Mouse (Mus musculus) liver, postnatal 0 days (tissue): ENCODE measurements around the gene Yif1a. TPM values are rescaled to one million over a fixed set of nuclear protein-coding genes. Genes with fewer than 3 reads are reported as not detected.

ENCODE experiments used
- ATAC-seq: fragments of 200-750 bp; cut with Nextera tagmentation; 2 replicates; pipeline ENCODE4 v1.8.0; 2017; ENCODE audit warnings: mild to moderate bottlenecking, moderate library complexity
- DNase-seq: peaks from one replicate; pipeline ENCODE4 v3.0.0-alpha.2; 2016
- H3K27ac ChIP-seq: fragments of 300-500 bp; sonication (generic); 2 replicates; pipeline ENCODE4 v1.5.1; 2014; ENCODE audit warnings: antibody characterized with exemption, moderate library complexity, mild to moderate bottlenecking, low read depth
- H3K27me3 ChIP-seq: fragments of 300-500 bp; sonication (generic); 2 replicates; pipeline ENCODE4 v1.6.1; 2014; ENCODE audit warnings: low read length, control low read depth, mixed read lengths; ENCODE audit not compliant: insufficient read depth
- H3K36me3 ChIP-seq: fragments of 300-500 bp; sonication (generic); replicated peaks from 2 replicates; pipeline ENCODE4 v1.6.1; 2014; ENCODE audit warnings: mild to moderate bottlenecking, control low read depth, low read length, moderate library complexity, mixed read lengths; ENCODE audit not compliant: insufficient read depth
- H3K4me1 ChIP-seq: fragments of 300-500 bp; sonication (generic); 2 replicates; pipeline ENCODE4 v1.6.1; 2014; ENCODE audit warnings: antibody characterized with exemption, mild to moderate bottlenecking, control low read depth; ENCODE audit not compliant: insufficient read depth
- H3K4me2 ChIP-seq: fragments of 300-500 bp; sonication (generic); 2 replicates; pipeline ENCODE4 v1.6.1; 2014; ENCODE audit warnings: low read depth, mild to moderate bottlenecking, low read length, moderate library complexity, mixed read lengths
- H3K4me3 ChIP-seq: fragments of 300-500 bp; sonication (generic); 2 replicates; pipeline ENCODE4 v1.5.1; 2014; ENCODE audit warnings: low read depth, low read length
- H3K9ac ChIP-seq: fragments of 300-500 bp; sonication (generic); replicated peaks from 2 replicates; pipeline ENCODE4 v1.6.1; 2014; ENCODE audit warnings: mild to moderate bottlenecking, moderate library complexity
- H3K9me3 ChIP-seq: fragments of 300-500 bp; sonication (generic); 2 replicates; pipeline ENCODE4 v1.6.1; 2016; ENCODE audit warnings: mild to moderate bottlenecking, control low read depth, low read length, mixed read lengths
- CTCF ChIP-seq: sonication (generic); IDR thresholded peaks from 2 replicates; pipeline ENCODE4 v1.5.1; 2016; ENCODE audit warnings: antibody characterized with exemption, low read depth
- EP300 ChIP-seq: IDR thresholded peaks from 2 replicates; pipeline ENCODE4 v1.6.1; 2016; ENCODE audit warnings: antibody characterized with exemption, low read depth, mild to moderate bottlenecking
- WGBS: fragments of 180-500 bp; shearing (Covaris S2); extraction: QIAGEN DNeasy Blood & Tissue Kit; methylation state at CpG from one replicate; pipeline ENCODE4 v1.1.7; 2014; ENCODE audit not compliant: insufficient replicate concordance; 5-methylcytosine and 5-hydroxymethylcytosine counted together
- polyA plus RNA-seq: library from polyadenylated mRNA; unstranded; fragments of >200 nt; fragmentation: Nextera tagmentation; extraction: Ambion mirVana; gene quantifications from 2 replicates; pipeline ENCODE4 v1.2.1, GENCODE M21; 2015

Yif1a gene
- polyA plus RNA-seq, 1 experiment from 2014 or later, result 84.0 TPM

DNA sequence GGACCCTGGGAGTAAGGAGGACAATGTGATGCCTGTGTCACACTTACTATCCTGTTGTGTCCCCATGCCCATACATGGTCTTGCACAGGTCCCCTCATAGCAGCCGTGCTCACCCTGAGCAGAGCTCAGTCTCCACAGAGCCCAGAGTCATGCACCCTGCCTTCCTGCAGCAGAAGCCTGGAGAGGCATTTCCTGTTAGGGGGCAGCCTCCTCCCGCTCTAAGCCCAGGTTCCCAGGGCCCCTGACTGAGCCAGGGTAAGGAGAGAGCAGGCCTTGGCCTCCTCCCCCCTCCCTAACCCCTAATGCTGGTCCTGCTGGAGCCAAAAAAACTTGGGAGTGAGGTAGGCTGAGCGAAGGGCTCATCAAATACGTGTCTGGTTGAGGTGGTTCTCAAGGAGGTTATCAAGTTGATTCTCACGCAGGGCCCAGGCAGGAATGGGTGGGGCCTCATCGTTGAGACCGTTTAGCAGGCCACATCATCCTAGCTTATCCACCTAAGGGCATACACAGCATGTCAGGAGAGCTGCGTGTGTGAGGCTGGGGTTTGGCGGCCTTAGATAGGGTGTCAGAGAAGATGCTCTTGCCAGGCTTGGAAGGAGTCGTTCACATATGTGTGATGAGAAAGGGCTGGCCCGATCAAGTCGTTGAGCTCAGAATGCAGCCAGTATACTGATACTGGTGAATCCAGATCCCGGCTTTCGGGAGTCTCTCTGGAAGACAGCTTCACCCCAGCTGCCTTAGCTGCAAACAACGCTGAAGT, 21.1 kb upstream of the Yif1a start:
- H3K27me3 ChIP-seq, result peaks cover 53% of the 10 kb centered on the region
- ATAC-seq, result peak; percentile 77
- H3K27ac ChIP-seq, result peak overlapping the region; percentile 44; the same call in 1 of the 2 replicates
- H3K4me3 ChIP-seq, result no peak overlapping the region
- TF ChIP-seq CTCF (no peak), EP300 (no peak)
- peaks cover 20% of the 10 kb centered on the region for H3K4me1 ChIP-seq
- no peaks in the 10 kb centered on the region for H3K36me3 ChIP-seq
- H3K9ac ChIP-seq, result no peak overlapping the region
- peak; percentile 34 for DNase-seq
- H3K4me2 ChIP-seq, result peak overlapping the region; percentile 69
- 8% methylated on average over 15 of the region's 15 CpGs for WGBS
- H3K9me3 ChIP-seq, result no peaks in the 10 kb centered on the region

DNA sequence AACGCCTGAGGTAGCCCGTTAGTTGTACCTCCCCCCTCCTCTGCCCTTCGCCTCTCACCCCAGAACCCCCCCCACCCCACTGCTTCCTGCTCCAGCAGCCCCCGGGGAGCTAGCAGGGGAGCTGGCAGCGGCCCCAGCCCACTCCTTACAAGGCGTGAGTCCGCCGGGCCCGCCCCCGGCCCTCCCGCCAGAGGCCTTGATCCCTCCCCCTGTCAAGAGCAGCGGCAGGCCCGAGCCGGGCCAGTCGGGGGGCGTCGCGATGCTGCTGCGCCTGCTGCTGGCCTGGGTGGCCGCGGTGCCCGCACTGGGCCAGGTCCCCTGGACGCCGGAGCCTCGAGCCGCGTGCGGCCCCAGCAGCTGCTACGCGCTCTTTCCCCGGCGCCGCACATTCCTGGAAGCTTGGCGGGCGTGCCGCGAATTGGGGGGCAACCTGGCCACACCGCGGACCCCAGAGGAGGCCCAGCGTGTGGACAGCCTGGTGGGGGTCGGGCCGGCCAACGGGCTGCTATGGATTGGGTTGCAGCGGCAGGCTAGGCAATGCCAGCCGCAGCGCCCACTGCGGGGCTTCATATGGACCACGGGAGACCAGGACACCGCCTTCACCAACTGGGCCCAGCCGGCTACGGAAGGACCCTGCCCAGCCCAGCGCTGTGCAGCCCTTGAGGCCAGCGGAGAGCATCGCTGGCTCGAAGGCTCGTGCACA, 20.3 kb upstream of the Yif1a start, which contains the start of gene Cd248:
Cd248 (plus strand) TSS at position 212 of the 703 bp plus-strand sequence.
- H3K27ac ChIP-seq, result peak within 1 kb of the TSS; percentile 44; the same call in 1 of the 2 replicates
- peak within 1 kb of the TSS; percentile 44; the same call in 1 of the 2 replicates for H3K9ac ChIP-seq
- DNase-seq (peak; percentile 57), ATAC-seq (peak; percentile 19; the same call in 1 of the 2 replicates)
- H3K36me3 ChIP-seq, result no peaks in the 10 kb centered on the region
- peak within 1 kb of the TSS; percentile 45 for H3K4me3 ChIP-seq
- TF ChIP-seq EP300 (no peak), CTCF (no peak)
- WGBS, result 2% methylated on average over 51 of the region's 56 CpGs
- H3K4me2 ChIP-seq, result peak within 1 kb of the TSS; percentile 69
- H3K4me1 ChIP-seq, result peaks cover 28% of the 10 kb centered on the region
- H3K9me3 ChIP-seq, result no peaks in the 10 kb centered on the region
- H3K27me3 ChIP-seq, result peaks cover 50% of the 10 kb centered on the region

DNA sequence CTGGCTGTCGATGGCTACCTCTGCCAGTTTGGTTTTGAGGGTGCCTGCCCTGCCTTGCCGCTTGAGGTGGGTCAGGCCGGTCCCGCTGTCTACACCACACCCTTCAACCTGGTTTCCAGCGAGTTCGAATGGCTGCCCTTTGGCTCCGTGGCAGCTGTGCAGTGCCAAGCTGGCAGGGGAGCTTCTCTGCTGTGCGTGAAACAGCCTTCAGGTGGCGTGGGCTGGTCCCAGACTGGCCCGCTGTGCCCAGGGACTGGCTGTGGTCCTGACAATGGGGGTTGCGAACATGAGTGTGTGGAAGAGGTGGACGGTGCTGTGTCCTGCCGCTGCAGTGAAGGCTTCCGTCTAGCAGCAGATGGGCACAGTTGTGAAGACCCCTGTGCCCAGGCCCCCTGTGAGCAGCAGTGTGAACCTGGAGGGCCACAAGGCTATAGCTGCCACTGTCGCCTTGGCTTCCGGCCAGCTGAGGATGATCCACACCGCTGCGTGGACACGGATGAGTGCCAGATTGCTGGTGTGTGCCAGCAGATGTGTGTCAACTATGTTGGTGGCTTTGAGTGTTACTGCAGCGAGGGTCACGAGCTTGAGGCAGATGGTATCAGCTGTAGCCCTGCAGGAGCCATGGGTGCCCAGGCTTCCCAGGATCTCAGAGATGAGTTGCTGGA, 19.6 kb upstream of the Yif1a start:
- DNase-seq (no peak), ATAC-seq (no peak)
- Histone ChIP-seq H3K27me3 (peaks cover 54% of the 10 kb centered on the region), H3K27ac (no peak overlapping the region), H3K9me3 (no peaks in the 10 kb centered on the region), H3K36me3 (no peaks in the 10 kb centered on the region), H3K4me1 (peaks cover 28% of the 10 kb centered on the region), H3K4me2 (peak overlapping the region; percentile 69), H3K9ac (no peak overlapping the region), H3K4me3 (peak overlapping the region; percentile 45)
- TF ChIP-seq EP300 (no peak), CTCF (no peak)
- WGBS, result 53% methylated on average over 21 of the region's 21 CpGs

DNA sequence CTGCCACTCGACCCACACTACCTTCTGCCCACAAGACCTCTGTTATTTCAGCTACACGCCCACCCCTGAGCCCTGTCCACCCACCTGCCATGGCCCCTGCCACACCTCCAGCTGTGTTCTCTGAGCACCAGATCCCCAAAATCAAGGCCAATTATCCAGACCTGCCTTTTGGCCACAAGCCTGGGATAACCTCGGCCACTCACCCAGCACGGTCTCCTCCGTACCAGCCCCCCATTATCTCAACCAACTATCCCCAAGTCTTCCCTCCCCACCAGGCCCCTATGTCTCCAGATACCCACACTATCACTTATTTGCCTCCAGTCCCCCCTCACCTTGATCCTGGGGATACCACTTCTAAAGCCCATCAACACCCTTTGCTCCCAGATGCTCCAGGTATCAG, 18.9 kb upstream of the Yif1a start:
- peaks cover 55% of the 10 kb centered on the region for H3K27me3 ChIP-seq
- H3K4me1 ChIP-seq, result peaks cover 28% of the 10 kb centered on the region
- 77% methylated on average over 5 of the region's 5 CpGs for WGBS
- H3K9ac ChIP-seq, result no peak overlapping the region
- TF ChIP-seq EP300 (no peak), CTCF (no peak)
- H3K36me3 ChIP-seq, result no peaks in the 10 kb centered on the region
- ATAC-seq (no peak), DNase-seq (no peak)
- H3K4me3 ChIP-seq, result no peak overlapping the region
- H3K9me3 ChIP-seq, result no peaks in the 10 kb centered on the region
- H3K27ac ChIP-seq, result no peak overlapping the region
- H3K4me2 ChIP-seq, result no peak overlapping the region

DNA sequence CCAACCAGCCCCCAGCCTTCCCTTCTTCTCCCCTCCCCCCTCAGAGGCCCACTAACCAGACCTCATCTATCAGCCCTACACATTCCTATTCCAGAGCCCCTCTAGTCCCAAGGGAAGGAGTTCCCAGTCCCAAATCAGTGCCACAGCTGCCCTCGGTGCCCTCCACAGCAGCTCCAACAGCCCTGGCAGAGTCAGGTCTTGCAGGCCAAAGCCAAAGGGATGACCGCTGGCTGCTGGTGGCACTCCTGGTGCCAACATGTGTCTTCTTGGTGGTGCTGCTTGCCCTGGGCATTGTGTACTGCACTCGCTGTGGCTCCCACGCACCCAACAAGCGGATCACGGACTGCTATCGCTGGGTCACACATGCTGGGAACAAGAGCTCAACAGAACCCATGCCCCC, 18.4 kb upstream of the Yif1a start:
- no peak overlapping the region for H3K27ac ChIP-seq
- TF ChIP-seq CTCF (no peak), EP300 (no peak)
- H3K36me3 ChIP-seq, result no peaks in the 10 kb centered on the region
- H3K9ac ChIP-seq, result no peak overlapping the region
- peaks cover 28% of the 10 kb centered on the region for H3K4me1 ChIP-seq
- no peak for ATAC-seq
- H3K27me3 ChIP-seq, result peaks cover 55% of the 10 kb centered on the region
- no peak overlapping the region for H3K4me3 ChIP-seq
- 84% methylated on average over 7 of the region's 7 CpGs for WGBS
- no peaks in the 10 kb centered on the region for H3K9me3 ChIP-seq
- DNase-seq, result no peak
- no peak overlapping the region for H3K4me2 ChIP-seq

DNA sequence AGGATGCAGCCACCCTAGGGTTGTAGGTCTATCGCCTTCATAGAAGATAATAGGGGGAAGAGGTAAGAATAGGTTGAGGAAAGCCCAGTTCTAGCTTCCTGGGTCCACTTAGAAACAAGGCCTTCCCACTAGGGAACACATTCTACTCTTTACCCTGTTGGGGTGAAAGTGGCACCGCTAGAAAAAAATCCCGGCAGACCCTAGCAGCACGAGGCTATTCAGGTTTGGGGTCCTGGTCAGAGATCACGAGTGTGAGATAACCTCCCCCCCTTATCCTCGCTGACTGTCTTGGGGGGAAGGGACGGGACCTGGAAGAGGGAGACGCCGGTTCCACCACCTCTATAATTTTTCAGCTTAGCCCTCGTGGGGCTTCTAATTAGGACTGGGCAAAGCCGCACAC, 17.3 kb upstream of the Yif1a start:
- peaks cover 28% of the 10 kb centered on the region for H3K4me1 ChIP-seq
- H3K4me2 ChIP-seq, result peak overlapping the region; percentile 83
- WGBS, result 17% methylated on average over 10 of the region's 11 CpGs
- no peak for DNase-seq
- H3K9me3 ChIP-seq, result no peaks in the 10 kb centered on the region
- no peak overlapping the region for H3K9ac ChIP-seq
- no peak for ATAC-seq
- H3K36me3 ChIP-seq, result no peaks in the 10 kb centered on the region
- TF ChIP-seq CTCF, result no peak
- no peak for TF ChIP-seq EP300
- H3K27me3 ChIP-seq, result peaks cover 55% of the 10 kb centered on the region
- 0 out of 2 replicates have a peak overlapping the region, but pooled peaks have one; percentile 50 for H3K4me3 ChIP-seq
- H3K27ac ChIP-seq, result no peak overlapping the region
